In the genomic region with DNA sequence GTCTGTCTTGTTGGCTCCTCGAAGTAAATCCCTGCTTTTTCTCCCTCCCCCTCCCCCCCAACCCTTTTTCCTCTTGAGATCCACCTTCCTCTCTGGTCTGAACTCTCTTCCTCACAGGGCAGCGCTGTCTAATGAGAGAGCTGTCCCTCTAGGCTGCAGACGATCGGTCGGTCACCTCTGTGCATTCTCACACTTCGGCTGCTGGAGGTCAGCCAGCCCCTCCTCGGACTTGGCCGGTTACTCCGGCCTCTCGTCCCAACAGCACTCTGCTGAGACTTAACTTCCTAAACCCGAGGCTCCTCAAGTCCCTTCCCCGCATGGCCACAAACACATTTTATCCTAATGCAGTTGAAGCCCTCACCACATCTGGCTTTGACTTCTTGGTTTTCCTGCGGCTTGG, we compare ENCODE assay signal across 11 mouse cellular contexts.
DNase-seq lines count a peak whose midpoint lies in the region; ATAC-seq lines count a peak whose summit lies in the region.
"Had no signal": no experiment of that assay in that cellular context is flagged by ENCODE, and none has a peak within 500 bp of the region (broad histone marks: within the 10 kb centered on the region; RNA-seq: fewer than 3 reads in every experiment).

No protein-coding gene starts in this region.

- H3K4me1 ChIP-seq in kidney, embryonic 16.5 days (ENCODE audit: insufficient read depth, low read length), result peaks cover 21% of the 10 kb centered on the region; the same call in 1 of the 2 replicates
- H3K4me1 ChIP-seq in forebrain, embryonic 14.5 days (ENCODE audit: control insufficient read depth, insufficient read depth, low read length), result peaks cover 3% of the 10 kb centered on the region; the same call in 1 of the 2 replicates

- peak; percentile 50 for DNase-seq in kidney, adult 11 months
- peak; percentile 68 for DNase-seq in gastrocnemius, postnatal 25 days
- DNase-seq in heart, postnatal 4 days, result peak; percentile 84
- DNase-seq in lung, postnatal 10 days, result peak; percentile 69
- no peak for DNase-seq in forebrain, embryonic 14.5 days (ENCODE audit: low spot score)
- DNase-seq in thymus, postnatal 10 days (ENCODE audit: low spot score in 2 of 2), result no peak
- DNase-seq in layer of hippocampus, adult 9-10 months (ENCODE audit: low spot score), result no peak

- H3K36me3 ChIP-seq in kidney, embryonic 16.5 days (ENCODE audit: insufficient read depth, low read length), result no peaks in the 10 kb centered on the region
- H3K36me3 ChIP-seq in forebrain, embryonic 14.5 days (ENCODE audit: control insufficient read depth, insufficient read depth, low read length), result no peaks in the 10 kb centered on the region

- no peaks in the 10 kb centered on the region for H3K27me3 ChIP-seq in kidney, embryonic 16.5 days (ENCODE audit: insufficient read depth, low read length)
- H3K27me3 ChIP-seq in forebrain, embryonic 14.5 days (replicated peaks; ENCODE audit: control insufficient read depth, insufficient read depth, low read length), result no peaks in the 10 kb centered on the region

- WGBS in kidney, embryonic 16.5 days, result 64% methylated on average over 13 of the region's 13 CpGs
- 65% methylated on average over 13 of the region's 13 CpGs for WGBS in forebrain, embryonic 14.5 days

- no peak overlapping the region for H3K4me2 ChIP-seq in kidney, embryonic 16.5 days (replicated peaks; ENCODE audit: low read depth, low read length)
- H3K4me2 ChIP-seq in forebrain, embryonic 14.5 days (ENCODE audit: low read length), result no peak overlapping the region

- no peak overlapping the region for H3K4me3 ChIP-seq in kidney, embryonic 16.5 days (ENCODE audit: low read length)
- H3K4me3 ChIP-seq in forebrain, embryonic 14.5 days (ENCODE audit: low read depth, low read length), result no peak overlapping the region
- H3K4me3 ChIP-seq: erythroblast, embryonic 14.5 days had no signal

- no peak overlapping the region for H3K27ac ChIP-seq in kidney, embryonic 16.5 days (ENCODE audit: low read length)
- H3K27ac ChIP-seq in forebrain, embryonic 14.5 days (ENCODE audit: low read depth, low read length), result no peak overlapping the region
- H3K27ac ChIP-seq: macrophage had no signal

- 0 out of 2 replicates have a peak, but pooled peaks cover 3% of the 10 kb centered on the region for H3K9me3 ChIP-seq in kidney, embryonic 16.5 days (ENCODE audit: low read length)
- no peaks in the 10 kb centered on the region for H3K9me3 ChIP-seq in forebrain, embryonic 14.5 days (replicated peaks; ENCODE audit: control insufficient read depth, low read length)

- no peak for ATAC-seq in kidney, embryonic 16.5 days (ENCODE audit: low FRiP score, low TSS enrichment)
- ATAC-seq in forebrain, embryonic 14.5 days, result no peak
- ATAC-seq: inflammation-experienced regulatory T-cells, adult 6 months had no signal

- H3K9ac ChIP-seq in kidney, embryonic 16.5 days (replicated peaks; ENCODE audit: low read length), result no peak overlapping the region
- H3K9ac ChIP-seq in forebrain, embryonic 14.5 days (ENCODE audit: low read length), result no peak overlapping the region

Comparison
In these comparisons a context has a peak if more than half of its experiments do, and no peak if none do; other contexts are left out.
1. DNase-seq: peak in kidney, adult 11 months (single experiment), gastrocnemius, postnatal 25 days (single experiment), heart, postnatal 4 days (single experiment) and lung, postnatal 10 days (single experiment); none in forebrain, embryonic 14.5 days (single experiment), thymus, postnatal 10 days (0 of 2) and layer of hippocampus, adult 9-10 months (single experiment).